In the genomic region with DNA sequence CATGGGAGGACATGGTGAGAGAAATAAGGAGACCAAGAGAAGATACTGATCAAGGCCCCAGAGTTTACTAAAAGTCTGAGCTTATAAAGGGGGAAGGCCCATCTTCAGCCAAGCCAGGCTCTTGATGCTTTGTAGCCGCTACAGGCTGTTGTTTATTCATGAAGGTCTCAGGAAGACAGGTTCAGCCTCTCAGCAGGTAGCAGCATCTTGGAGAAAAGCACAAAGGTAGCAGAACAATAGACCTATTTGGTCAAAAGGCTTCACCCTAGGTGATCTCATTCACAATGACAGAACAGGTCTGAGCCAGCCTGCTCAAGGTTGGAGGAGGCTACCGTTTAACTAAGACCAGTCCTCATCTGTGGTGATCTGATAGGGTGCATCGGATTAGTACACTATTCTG, we compare ENCODE assay signal across 23 mouse cellular contexts.
DNase-seq lines count a peak whose midpoint lies in the region; ATAC-seq and TF ChIP-seq lines count a peak whose summit lies in the region.
"Had no signal": no experiment of that assay in that cellular context is flagged by ENCODE, and none has a peak within 500 bp of the region (broad histone marks: within the 10 kb centered on the region; RNA-seq: fewer than 3 reads in every experiment).

No protein-coding gene starts in this region.

- H3K36me3 ChIP-seq in ES-E14 (ENCODE audit: control insufficient read depth, insufficient read depth, low read length, poor library complexity, severe bottlenecking), result no peaks in the 10 kb centered on the region
- H3K36me3 ChIP-seq in forebrain, embryonic 12.5 days (replicated peaks), result no peaks in the 10 kb centered on the region
- H3K36me3 ChIP-seq: embryonic facial prominence, embryonic 10.5 days; embryonic facial prominence, embryonic 12.5 days had no signal

- 40% methylated on average over 3 of the region's 3 CpGs for WGBS in forebrain, embryonic 12.5 days

- peak; percentile 46 for DNase-seq in heart, adult 11 months
- no peak for DNase-seq in heart, postnatal 25 days (ENCODE audit: low spot score)
- DNase-seq in ES-E14 (ENCODE audit: low read depth, low spot score) (peak; percentile 9), WW6 (ENCODE audit: low read depth, low spot score) (peak; percentile 7)
- DNase-seq in left cerebral cortex, postnatal 36 days (ENCODE audit: low spot score in 2 of 2), result no peak
- DNase-seq in left cerebral cortex, postnatal 10 days (ENCODE audit: extremely low spot score in 1 of 2, low spot score in 2 of 2), result no peak
- DNase-seq: adrenal gland, adult 8-10 months; adrenal gland, postnatal 14 days; adrenal gland, postnatal 36 days; B cell, adult 2 months; cerebellum, adult 11-12 months; cerebellum, adult 2 months; cerebellum, adult 9-10 months; cerebellum, postnatal 10 days; cerebellum, postnatal 25 days had no signal

- H3K4me2 ChIP-seq in forebrain, embryonic 12.5 days, result no peak overlapping the region
- H3K4me2 ChIP-seq: embryonic facial prominence, embryonic 12.5 days had no signal

- in situ Hi-C loops in ES-E14 (cut with MboI; ENCODE audit: low sequenced_read_pairs in 2 of 2, unreplicated experiment in 2 of 2), result no loop called here

- no peak for ATAC-seq in forebrain, embryonic 12.5 days (ENCODE audit: low FRiP score)
- ATAC-seq: activated CD4-positive, CD25-positive, alpha-beta regulatory T cell, adult 4 months; CD4-positive, CD25-positive, alpha-beta regulatory T cell, adult 4 months; forebrain, embryonic 14.5 days; forebrain, embryonic 16.5 days had no signal

- no peak overlapping the region for H3K27ac ChIP-seq in ES-E14 (ENCODE audit: insufficient read depth, low read depth, low read length, poor library complexity, severe bottlenecking)
- no peak overlapping the region for H3K27ac ChIP-seq in forebrain, embryonic 12.5 days
- H3K27ac ChIP-seq: embryonic facial prominence, embryonic 10.5 days; embryonic facial prominence, embryonic 12.5 days had no signal

- no peaks in the 10 kb centered on the region for H3K9me3 ChIP-seq in ES-E14 (ENCODE audit: control insufficient read depth, insufficient read depth, low read depth, low read length)
- H3K9me3 ChIP-seq in forebrain, embryonic 12.5 days, result no peaks in the 10 kb centered on the region
- H3K9me3 ChIP-seq: embryonic facial prominence, embryonic 10.5 days; embryonic facial prominence, embryonic 12.5 days had no signal

- H3K4me1 ChIP-seq in ES-E14 (ENCODE audit: control insufficient read depth in 2 of 2, insufficient read depth in 2 of 2, low read length in 2 of 2, poor library complexity in 1 of 2), result no peaks in the 10 kb centered on the region
- no peaks in the 10 kb centered on the region for H3K4me1 ChIP-seq in forebrain, embryonic 12.5 days
- H3K4me1 ChIP-seq: embryonic facial prominence, embryonic 10.5 days; embryonic facial prominence, embryonic 12.5 days had no signal

- H3K9ac ChIP-seq in ES-E14 (ENCODE audit: insufficient read depth, low read depth, low read length, poor library complexity, severe bottlenecking), result no peak overlapping the region
- H3K9ac ChIP-seq in forebrain, embryonic 12.5 days, result no peak overlapping the region
- H3K9ac ChIP-seq: embryonic facial prominence, embryonic 12.5 days had no signal

- no peak overlapping the region for H3K4me3 ChIP-seq in ES-E14 (ENCODE audit: insufficient read depth in 1 of 2, low read depth in 1 of 2, low read length in 2 of 2, poor library complexity in 1 of 2, severe bottlenecking in 1 of 2)
- H3K4me3 ChIP-seq in forebrain, embryonic 12.5 days (replicated peaks), result no peak overlapping the region
- H3K4me3 ChIP-seq: embryonic facial prominence, embryonic 10.5 days; embryonic facial prominence, embryonic 12.5 days had no signal

- intact Hi-C loops in heart, postnatal 25 days (cut with DNase I), result no loop called here
- intact Hi-C loops in left cerebral cortex, postnatal 36 days (cut with DNase I), result no loop called here
- intact Hi-C loops in left cerebral cortex, postnatal 10 days (cut with DNase I), result no loop called here

- no peaks in the 10 kb centered on the region for H3K27me3 ChIP-seq in forebrain, embryonic 12.5 days
- H3K27me3 ChIP-seq: CH12.LX; embryonic facial prominence, embryonic 12.5 days had no signal

TF ChIP-seq in ES-E14, 5 proteins besides CTCF, POLR2A, EP300 and RAD21:
- TF ChIP-seq HCFC1 (IDR thresholded peaks at IDR 0.05; ENCODE audit: borderline replicate concordance, insufficient read depth, low read length) (no peak), ZNF384 (IDR thresholded peaks at IDR 0.05; ENCODE audit: low read depth, low read length) (no peak), ZC3H11A (IDR thresholded peaks at IDR 0.05; ENCODE audit: borderline replicate concordance, low read depth, low read length) (no peak), CHD2 (IDR thresholded peaks at IDR 0.05; ENCODE audit: low read depth, low read length) (no peak), MAFK (IDR thresholded peaks at IDR 0.05; ENCODE audit: insufficient read depth, low read depth, low read length) (no peak)
TF ChIP-seq in ES-E14: peak in this region for 0.

Comparison
In these comparisons a context has a peak if more than half of its experiments do, and no peak if none do; other contexts are left out.
1. DNase-seq: peak in heart, adult 11 months (single experiment), ES-E14 (single experiment) and WW6 (single experiment); none in heart, postnatal 25 days (single experiment), left cerebral cortex, postnatal 36 days (0 of 2) and left cerebral cortex, postnatal 10 days (0 of 2).